Mouse (Mus musculus): ENCODE measurements at regions not wholly inside any gene's neighbourhood (a gene's known extent, or its start where the extent isn't known, plus 50 kb on each side); places are given as distances from the start of the nearest gene placed in this dataset.
A peak's percentile ranks its signal among the peaks of the same experiment; 100 is the strongest.

DNA sequence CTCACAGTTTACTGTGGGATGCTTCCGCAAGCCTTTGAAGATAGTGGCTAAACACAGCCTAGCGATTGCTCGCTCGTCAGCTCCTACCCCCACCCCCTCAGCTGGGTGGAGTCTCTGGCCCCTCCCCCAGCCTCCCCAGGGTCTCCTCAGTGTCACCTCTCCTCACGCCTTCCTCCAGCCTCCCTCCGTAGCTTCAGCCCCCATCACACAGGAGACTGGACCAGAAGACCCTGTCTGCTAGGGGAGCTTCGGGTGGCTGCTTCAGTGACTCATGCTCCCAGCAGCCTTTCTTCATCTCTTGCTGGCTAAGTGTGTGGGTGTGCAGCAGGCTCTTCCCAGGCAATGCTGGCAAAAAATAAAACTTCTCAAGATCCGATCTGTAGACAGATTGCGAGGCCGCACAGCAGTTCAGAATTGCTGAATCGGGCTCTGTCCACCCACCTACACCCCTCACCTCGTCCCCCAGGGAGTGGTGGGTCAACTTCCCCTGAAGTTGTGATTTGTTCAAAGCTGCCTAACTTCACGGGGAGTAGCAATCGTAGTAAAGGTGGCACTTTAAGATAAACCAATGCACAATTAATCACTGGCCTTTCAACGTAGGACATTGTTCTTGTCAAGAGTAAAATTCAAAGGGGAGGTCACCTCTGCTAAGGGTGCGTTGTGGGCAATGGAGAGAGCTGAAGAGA is 61.2 kb upstream of the Ankrd28 start:
- H3K27ac ChIP-seq, result no peak overlapping the region
- H3K27me3 ChIP-seq, result no peaks in the 10 kb centered on the region
- ATAC-seq (ENCODE audit: low FRiP score, low read depth), result peak; percentile 40; the same call in 1 of the 2 replicates
- peak overlapping the region; percentile 39; the same call in 1 of the 2 replicates for H3K9ac ChIP-seq
- no peaks in the 10 kb centered on the region for H3K9me3 ChIP-seq
- H3K4me1 ChIP-seq, result peaks cover 11% of the 10 kb centered on the region
- peak overlapping the region; percentile 59 for H3K4me2 ChIP-seq (replicated peaks)
- H3K36me3 ChIP-seq, result no peaks in the 10 kb centered on the region
- WGBS, result 14% methylated on average over 16 of the region's 16 CpGs
- peak overlapping the region; percentile 26 for H3K4me3 ChIP-seq

- no peak for ATAC-seq (ENCODE audit: low FRiP score, low read depth)
- no peaks in the 10 kb centered on the region for H3K9me3 ChIP-seq
- H3K36me3 ChIP-seq, result no peaks in the 10 kb centered on the region
- H3K27ac ChIP-seq, result no peak overlapping the region
- H3K4me1 ChIP-seq, result peaks cover 11% of the 10 kb centered on the region
- H3K9ac ChIP-seq, result no peak overlapping the region
- no peak overlapping the region for H3K4me2 ChIP-seq (replicated peaks)
- no peak overlapping the region for H3K4me3 ChIP-seq
- WGBS, result 15% methylated on average over 6 of the region's 6 CpGs
- no peaks in the 10 kb centered on the region for H3K27me3 ChIP-seq
Observed at GRCm38 (mm10) chr14:31892186-31892510, 61.7 kb upstream of the Ankrd28 start.

DNA sequence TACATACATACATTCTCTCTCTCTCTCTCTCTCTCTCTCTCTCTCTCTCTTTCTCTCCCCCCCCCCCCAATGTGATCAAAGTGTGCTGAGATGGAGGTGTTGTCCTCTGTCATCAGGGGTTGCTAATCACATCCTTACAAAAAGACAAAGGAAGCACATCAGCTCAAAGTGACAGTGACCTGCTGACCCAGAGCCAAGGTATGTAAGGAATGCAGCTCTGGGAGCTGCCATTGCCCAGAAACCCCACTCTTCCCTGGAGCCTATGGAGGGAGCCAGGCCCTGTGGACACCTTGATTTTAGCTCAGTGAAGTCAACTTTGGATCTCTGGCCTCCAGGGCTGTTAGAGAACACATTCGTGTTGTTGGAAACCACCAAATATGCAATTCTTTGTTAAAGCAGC is 66.0 kb upstream of the Ankrd28 start:
- no peak for ATAC-seq (ENCODE audit: low FRiP score, low read depth)

DNA sequence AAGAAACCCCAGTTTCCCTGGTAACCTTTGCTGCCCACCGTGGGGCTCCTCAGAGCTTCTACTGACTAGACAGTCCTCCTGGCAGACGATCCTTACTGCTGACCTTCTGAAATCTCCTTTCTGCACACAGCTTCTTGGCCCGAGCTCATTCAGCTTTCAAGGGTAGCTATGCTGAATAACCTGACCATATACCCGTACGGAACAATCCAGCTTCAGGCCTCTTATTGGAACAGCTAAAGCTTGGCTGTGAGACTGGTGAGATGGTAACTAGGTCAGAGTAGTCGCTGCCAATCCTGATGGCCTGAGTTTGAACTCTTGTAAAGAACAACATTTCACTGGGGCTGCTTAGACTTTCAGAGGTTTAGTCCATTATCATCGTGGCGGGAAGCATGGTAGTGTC is 69.1 kb upstream of the Ankrd28 start:
- Histone ChIP-seq H3K9me3 (no peaks in the 10 kb centered on the region), H3K4me1 (peaks cover 8% of the 10 kb centered on the region; the same call in 1 of the 2 replicates), H3K36me3 (no peaks in the 10 kb centered on the region), H3K9ac (no peak overlapping the region), H3K27ac (no peak overlapping the region), H3K4me2 (replicated peaks) (no peak overlapping the region), H3K27me3 (no peaks in the 10 kb centered on the region), H3K4me3 (no peak overlapping the region)
- no peak for ATAC-seq (ENCODE audit: low FRiP score, low read depth)
- 73% methylated on average over 8 of the region's 8 CpGs for WGBS

More for the DNA sequence above, 66.0 kb upstream of the Ankrd28 start:
- Histone ChIP-seq H3K27ac (no peak overlapping the region), H3K27me3 (no peaks in the 10 kb centered on the region), H3K4me3 (no peak overlapping the region), H3K4me1 (peaks cover 15% of the 10 kb centered on the region), H3K4me2 (replicated peaks) (no peak overlapping the region), H3K9me3 (no peaks in the 10 kb centered on the region), H3K36me3 (no peaks in the 10 kb centered on the region), H3K9ac (no peak overlapping the region)
- WGBS, result 65% methylated on average over 1 of the region's 1 CpGs

GRCm38 (mm10) chr14:31899906-31900305 is 69.5 kb upstream of the Ankrd28 start:
- no peaks in the 10 kb centered on the region for H3K36me3 ChIP-seq
- no peak overlapping the region for H3K4me2 ChIP-seq (replicated peaks)
- H3K4me1 ChIP-seq, result peaks cover 8% of the 10 kb centered on the region; the same call in 1 of the 2 replicates
- H3K27ac ChIP-seq, result no peak overlapping the region
- H3K9me3 ChIP-seq, result no peaks in the 10 kb centered on the region
- 77% methylated on average over 4 of the region's 4 CpGs for WGBS
- ATAC-seq (ENCODE audit: low FRiP score, low read depth), result no peak
- H3K27me3 ChIP-seq, result no peaks in the 10 kb centered on the region
- no peak overlapping the region for H3K9ac ChIP-seq
- no peak overlapping the region for H3K4me3 ChIP-seq

- 36% methylated on average over 4 of the region's 4 CpGs for WGBS
- no peak overlapping the region for H3K4me3 ChIP-seq
- no peak overlapping the region for H3K4me2 ChIP-seq (replicated peaks)
- H3K9me3 ChIP-seq, result no peaks in the 10 kb centered on the region
- no peak for ATAC-seq (ENCODE audit: low FRiP score, low read depth)
- no peaks in the 10 kb centered on the region for H3K36me3 ChIP-seq
- H3K4me1 ChIP-seq, result peaks cover 8% of the 10 kb centered on the region; the same call in 1 of the 2 replicates
- no peaks in the 10 kb centered on the region for H3K27me3 ChIP-seq
- no peak overlapping the region for H3K27ac ChIP-seq
- H3K9ac ChIP-seq, result no peak overlapping the region
Observed at GRCm38 (mm10) chr14:31901901-31902300, 71.5 kb upstream of the Ankrd28 start.

DNA sequence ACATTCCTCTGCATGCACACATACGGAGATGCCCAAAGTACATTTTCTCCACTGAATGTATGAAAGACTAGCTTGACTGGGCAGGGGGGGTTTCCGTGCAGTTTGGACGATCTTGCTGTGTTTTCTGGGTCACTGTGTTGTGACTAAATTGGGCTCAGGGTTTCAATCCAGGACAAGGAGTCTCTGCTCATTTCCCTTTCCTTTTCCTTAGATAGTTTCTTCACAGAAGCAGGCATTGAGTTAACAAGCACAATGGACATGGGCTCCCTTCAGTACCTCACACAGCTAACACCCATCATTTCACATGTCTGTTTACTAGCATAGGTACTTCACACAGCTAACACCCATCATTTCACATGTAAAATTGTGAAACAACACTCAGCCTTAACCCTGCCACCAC is 73.2 kb upstream of the Ankrd28 start:
- no peaks in the 10 kb centered on the region for H3K36me3 ChIP-seq
- WGBS, result 80% methylated on average over 3 of the region's 3 CpGs
- ATAC-seq (ENCODE audit: low FRiP score, low read depth), result no peak
- no peak overlapping the region for H3K9ac ChIP-seq
- H3K27ac ChIP-seq, result no peak overlapping the region
- H3K4me3 ChIP-seq, result no peak overlapping the region
- no peak overlapping the region for H3K4me2 ChIP-seq (replicated peaks)
- peaks cover 8% of the 10 kb centered on the region; the same call in 1 of the 2 replicates for H3K4me1 ChIP-seq
- no peaks in the 10 kb centered on the region for H3K27me3 ChIP-seq
- no peaks in the 10 kb centered on the region for H3K9me3 ChIP-seq

GRCm38 (mm10) chr14:31908591-31908990 is 78.1 kb upstream of the Ankrd28 start:
- H3K36me3 ChIP-seq, result no peaks in the 10 kb centered on the region
- no peak overlapping the region for H3K4me2 ChIP-seq (replicated peaks)
- WGBS, result 76% methylated on average over 7 of the region's 7 CpGs
- H3K9me3 ChIP-seq, result no peaks in the 10 kb centered on the region
- H3K27ac ChIP-seq, result no peak overlapping the region
- no peak for ATAC-seq (ENCODE audit: low FRiP score, low read depth)
- no peak overlapping the region for H3K4me3 ChIP-seq
- H3K4me1 ChIP-seq, result no peaks in the 10 kb centered on the region
- H3K9ac ChIP-seq, result no peak overlapping the region
- H3K27me3 ChIP-seq, result no peaks in the 10 kb centered on the region

GRCm38 (mm10) chr14:31909291-31909690 is 78.8 kb upstream of the Ankrd28 start:
- no peak for ATAC-seq (ENCODE audit: low FRiP score, low read depth)
- H3K9ac ChIP-seq, result no peak overlapping the region
- H3K4me3 ChIP-seq, result no peak overlapping the region
- no peaks in the 10 kb centered on the region for H3K4me1 ChIP-seq
- H3K27ac ChIP-seq, result no peak overlapping the region
- no peaks in the 10 kb centered on the region for H3K36me3 ChIP-seq
- no peaks in the 10 kb centered on the region for H3K9me3 ChIP-seq
- H3K27me3 ChIP-seq, result no peaks in the 10 kb centered on the region
- H3K4me2 ChIP-seq (replicated peaks), result no peak overlapping the region
- 45% methylated on average over 4 of the region's 4 CpGs for WGBS

DNA sequence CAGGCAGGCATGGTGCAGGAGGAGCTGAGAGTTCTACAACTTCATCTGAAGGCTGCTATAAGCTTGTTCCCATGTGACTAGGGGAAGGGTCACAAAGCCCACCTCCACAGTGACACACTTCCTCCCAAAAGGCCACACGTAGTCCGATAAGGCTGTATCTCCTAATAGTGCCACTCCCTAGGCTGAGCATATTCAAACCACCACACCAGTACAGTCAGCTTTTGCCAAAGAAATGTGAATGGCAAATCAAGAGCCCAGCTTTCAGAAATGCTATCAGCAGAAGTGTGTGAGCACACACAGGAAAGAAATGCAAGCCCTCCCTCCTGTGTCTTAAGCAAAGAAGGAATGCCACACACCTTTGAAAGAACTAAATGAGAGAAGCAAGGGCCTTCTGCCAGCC is 80.4 kb upstream of the Ankrd28 start:
- no peak for ATAC-seq (ENCODE audit: low FRiP score, low read depth)
- Histone ChIP-seq H3K4me2 (replicated peaks) (no peak overlapping the region), H3K27ac (no peak overlapping the region), H3K36me3 (no peaks in the 10 kb centered on the region), H3K9me3 (no peaks in the 10 kb centered on the region), H3K4me3 (no peak overlapping the region), H3K4me1 (no peaks in the 10 kb centered on the region), H3K27me3 (no peaks in the 10 kb centered on the region), H3K9ac (no peak overlapping the region)
- 87% methylated on average over 2 of the region's 2 CpGs for WGBS

DNA sequence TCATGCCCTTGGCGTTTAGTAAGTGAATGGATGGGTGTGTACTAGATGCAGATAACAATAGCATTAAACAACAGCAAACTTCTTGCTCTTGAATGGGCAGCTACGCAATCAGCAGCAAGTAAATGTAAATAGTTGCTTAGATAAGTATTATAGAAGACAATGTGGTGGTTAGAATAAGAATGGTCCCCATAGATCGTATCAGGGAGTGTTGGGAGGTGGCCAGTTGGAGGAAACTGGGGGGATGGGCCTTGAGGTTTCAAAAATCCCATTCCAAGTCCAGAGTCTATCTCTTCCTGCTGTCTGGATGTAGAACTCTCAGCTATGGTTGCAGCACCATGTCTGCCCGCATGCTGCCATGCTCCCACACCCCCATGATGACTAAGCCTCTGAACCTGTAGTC is 88.0 kb upstream of the Ankrd28 start:
- no peak overlapping the region for H3K27ac ChIP-seq
- no peaks in the 10 kb centered on the region for H3K4me1 ChIP-seq
- H3K9ac ChIP-seq, result no peak overlapping the region
- 91% methylated on average over 4 of the region's 4 CpGs for WGBS
- no peak for ATAC-seq (ENCODE audit: low FRiP score, low read depth)
- H3K36me3 ChIP-seq, result no peaks in the 10 kb centered on the region
- no peak overlapping the region for H3K4me2 ChIP-seq (replicated peaks)
- 0 out of 2 replicates have a peak, but pooled peaks cover 11% of the 10 kb centered on the region for H3K9me3 ChIP-seq
- H3K4me3 ChIP-seq, result no peak overlapping the region
- H3K27me3 ChIP-seq, result no peaks in the 10 kb centered on the region

- Histone ChIP-seq H3K4me2 (replicated peaks) (no peak overlapping the region), H3K4me1 (no peaks in the 10 kb centered on the region), H3K9me3 (0 out of 2 replicates have a peak, but pooled peaks cover 12% of the 10 kb centered on the region), H3K27ac (no peak overlapping the region), H3K27me3 (no peaks in the 10 kb centered on the region), H3K9ac (no peak overlapping the region), H3K36me3 (no peaks in the 10 kb centered on the region), H3K4me3 (no peak overlapping the region)
- 94% methylated on average over 1 of the region's 1 CpGs for WGBS
- no peak for ATAC-seq (ENCODE audit: low FRiP score, low read depth)
Observed at GRCm38 (mm10) chr14:31918921-31919320, 88.5 kb upstream of the Ankrd28 start.

- H3K27me3 ChIP-seq, result no peaks in the 10 kb centered on the region
- no peak for ATAC-seq (ENCODE audit: low FRiP score, low read depth)
- H3K4me3 ChIP-seq, result no peak overlapping the region
- H3K9me3 ChIP-seq, result peaks cover 6% of the 10 kb centered on the region; the same call in 1 of the 2 replicates
- H3K9ac ChIP-seq, result no peak overlapping the region
- WGBS, result 61% methylated on average over 12 of the region's 12 CpGs
- H3K27ac ChIP-seq, result no peak overlapping the region
- no peak overlapping the region for H3K4me2 ChIP-seq (replicated peaks)
- H3K4me1 ChIP-seq, result peaks cover 21% of the 10 kb centered on the region
- no peaks in the 10 kb centered on the region for H3K36me3 ChIP-seq
Observed at GRCm38 (mm10) chr14:31929161-31929707, 98.8 kb upstream of the Ankrd28 start.
